Mouse (Mus musculus) intestine, embryonic 14.5 days (tissue): ENCODE results near the gene Rgs6. TPM values are rescaled to one million over a fixed set of nuclear protein-coding genes. Genes with fewer than 3 reads are reported as not detected.

Source experiments
- ATAC-seq: fragments of 200-750 bp; cut with Nextera tagmentation; replicated peaks from 2 replicates; pipeline ENCODE4 v1.8.0; 2017; ENCODE audit warnings: low read depth, moderate number of reproducible peaks, moderate TSS enrichment, moderate library complexity; ENCODE audit not compliant: low FRiP score, low TSS enrichment
- DNase-seq: peaks from one replicate; pipeline ENCODE4 v3.0.0-alpha.2; 2018; ENCODE audit warnings: low spot score
- H3K27ac ChIP-seq: fragments of 300-500 bp; sonication (generic); 2 replicates; pipeline ENCODE4 v1.5.1; 2014; ENCODE audit warnings: low read depth, mild to moderate bottlenecking, control low read depth
- H3K27me3 ChIP-seq: fragments of 300-500 bp; sonication (generic); replicated peaks from 2 replicates; pipeline ENCODE4 v1.6.1; 2014; ENCODE audit warnings: low read length, control low read depth; ENCODE audit not compliant: control insufficient read depth, insufficient read depth
- H3K36me3 ChIP-seq: fragments of 300-500 bp; sonication (generic); 2 replicates; pipeline ENCODE4 v1.6.1; 2014; ENCODE audit warnings: low read length, control low read depth; ENCODE audit not compliant: control insufficient read depth, insufficient read depth
- H3K4me1 ChIP-seq: fragments of 300-500 bp; sonication (generic); replicated peaks from 2 replicates; pipeline ENCODE4 v1.6.1; 2014; ENCODE audit warnings: low read length, control low read depth, mixed read lengths; ENCODE audit not compliant: control insufficient read depth, insufficient read depth
- H3K4me2 ChIP-seq: fragments of 300-500 bp; sonication (generic); 2 replicates; pipeline ENCODE4 v1.6.1; 2014; ENCODE audit warnings: low read length
- H3K4me3 ChIP-seq: fragments of 300-500 bp; sonication (generic); 2 replicates; pipeline ENCODE4 v1.5.1; 2014; ENCODE audit warnings: low read depth, low read length, control low read depth, mixed read lengths
- H3K9ac ChIP-seq: fragments of 300-500 bp; sonication (generic); 2 replicates; pipeline ENCODE4 v1.6.1; 2014; ENCODE audit warnings: mild to moderate bottlenecking, low read length
- H3K9me3 ChIP-seq: fragments of 300-500 bp; sonication (generic); 2 replicates; pipeline ENCODE4 v1.6.1; 2016; ENCODE audit warnings: low read length, control low read depth; ENCODE audit not compliant: control insufficient read depth
- WGBS: fragments of 180-500 bp; shearing (Covaris S2); extraction: QIAGEN DNeasy Blood & Tissue Kit; methylation state at CpG from one replicate; pipeline ENCODE4 v1.1.7; 2014; 5-methylcytosine and 5-hydroxymethylcytosine counted together
- polyA plus RNA-seq: library from polyadenylated mRNA; unstranded; fragments of >200 nt; fragmentation: Nextera tagmentation; extraction: Ambion mirVana; gene quantifications from 2 replicates; pipeline ENCODE4 v1.2.1, GENCODE M21; 2014

The Rgs6 gene
- polyA plus RNA-seq, 1 experiment from 2014 or later, result 1.9 TPM

- no peak for DNase-seq
- 74% methylated on average over 2 of the region's 2 CpGs for WGBS
Measured at GRCm38 (mm10) chr12:82751846-82752245, 163.8 kb downstream of the Rgs6 start.

GRCm38 (mm10) chr12:82754501-82754900 is 166.4 kb downstream of the Rgs6 start:
- Histone ChIP-seq H3K4me2 (no peak overlapping the region), H3K27ac (no peak overlapping the region), H3K9me3 (no peaks in the 10 kb centered on the region), H3K4me3 (no peak overlapping the region), H3K4me1 (0 out of 2 replicates have a peak, but pooled peaks cover 3% of the 10 kb centered on the region), H3K27me3 (no peaks in the 10 kb centered on the region), H3K36me3 (no peaks in the 10 kb centered on the region), H3K9ac (no peak overlapping the region)
- ATAC-seq (no peak), DNase-seq (no peak)
- WGBS, result 26% methylated on average over 3 of the region's 3 CpGs

More at GRCm38 (mm10) chr12:82751846-82752245, 163.8 kb downstream of the Rgs6 start:
- H3K9ac ChIP-seq, result no peak overlapping the region
- no peak overlapping the region for H3K4me2 ChIP-seq
- no peaks in the 10 kb centered on the region for H3K27me3 ChIP-seq
- ATAC-seq, result no peak
- no peaks in the 10 kb centered on the region for H3K36me3 ChIP-seq
- H3K4me1 ChIP-seq, result 0 out of 2 replicates have a peak, but pooled peaks cover 1% of the 10 kb centered on the region
- H3K4me3 ChIP-seq, result no peak overlapping the region
- H3K27ac ChIP-seq, result no peak overlapping the region
- no peaks in the 10 kb centered on the region for H3K9me3 ChIP-seq

- Histone ChIP-seq H3K36me3 (no peaks in the 10 kb centered on the region), H3K27ac (no peak overlapping the region), H3K27me3 (no peaks in the 10 kb centered on the region), H3K4me3 (no peak overlapping the region), H3K4me2 (no peak overlapping the region), H3K4me1 (0 out of 2 replicates have a peak, but pooled peaks cover 3% of the 10 kb centered on the region), H3K9ac (no peak overlapping the region), H3K9me3 (no peaks in the 10 kb centered on the region)
- DNase-seq, result no peak
- no peak for ATAC-seq
- WGBS, result 45% methylated on average over 6 of the region's 6 CpGs
Measured at GRCm38 (mm10) chr12:82756756-82757155, 168.7 kb downstream of the Rgs6 start.

- 0 out of 2 replicates have a peak, but pooled peaks cover 3% of the 10 kb centered on the region for H3K4me1 ChIP-seq
- ATAC-seq (no peak), DNase-seq (no peak)
- H3K36me3 ChIP-seq, result no peaks in the 10 kb centered on the region
- H3K27me3 ChIP-seq, result no peaks in the 10 kb centered on the region
- H3K4me2 ChIP-seq, result no peak overlapping the region
- no peak overlapping the region for H3K27ac ChIP-seq
- no peaks in the 10 kb centered on the region for H3K9me3 ChIP-seq
- H3K4me3 ChIP-seq, result no peak overlapping the region
- WGBS, result 32% methylated on average over 1 of the region's 1 CpGs
- H3K9ac ChIP-seq, result no peak overlapping the region
Measured at GRCm38 (mm10) chr12:82757367-82757766, 169.3 kb downstream of the Rgs6 start.

GRCm38 (mm10) chr12:82762046-82762445 is 174.0 kb downstream of the Rgs6 start:
- H3K27ac ChIP-seq, result no peak overlapping the region

GRCm38 (mm10) chr12:82768726-82769125 is 180.6 kb downstream of the Rgs6 start:
- ATAC-seq, result no peak
- DNase-seq, result no peak
- WGBS, result 91% methylated on average over 3 of the region's 3 CpGs

More at GRCm38 (mm10) chr12:82762046-82762445, 174.0 kb downstream of the Rgs6 start:
- no peaks in the 10 kb centered on the region for H3K9me3 ChIP-seq
- no peak overlapping the region for H3K4me2 ChIP-seq
- no peaks in the 10 kb centered on the region for H3K36me3 ChIP-seq
- no peaks in the 10 kb centered on the region for H3K27me3 ChIP-seq
- no peak overlapping the region for H3K4me3 ChIP-seq
- no peaks in the 10 kb centered on the region for H3K4me1 ChIP-seq
- no peak for ATAC-seq
- 94% methylated on average over 2 of the region's 2 CpGs for WGBS
- DNase-seq, result no peak
- no peak overlapping the region for H3K9ac ChIP-seq

GRCm38 (mm10) chr12:82772215-82772614 is 184.1 kb downstream of the Rgs6 start:
- WGBS, result 92% methylated on average over 2 of the region's 2 CpGs
- Histone ChIP-seq H3K4me1 (no peaks in the 10 kb centered on the region), H3K27ac (no peak overlapping the region), H3K4me2 (no peak overlapping the region), H3K9ac (no peak overlapping the region), H3K36me3 (no peaks in the 10 kb centered on the region), H3K4me3 (no peak overlapping the region), H3K9me3 (no peaks in the 10 kb centered on the region), H3K27me3 (no peaks in the 10 kb centered on the region)
- no peak for ATAC-seq
- no peak for DNase-seq

More at GRCm38 (mm10) chr12:82768726-82769125, 180.6 kb downstream of the Rgs6 start:
- H3K4me2 ChIP-seq, result no peak overlapping the region
- no peaks in the 10 kb centered on the region for H3K36me3 ChIP-seq
- no peak overlapping the region for H3K27ac ChIP-seq
- no peaks in the 10 kb centered on the region for H3K4me1 ChIP-seq
- H3K4me3 ChIP-seq, result no peak overlapping the region
- no peak overlapping the region for H3K9ac ChIP-seq
- H3K9me3 ChIP-seq, result no peaks in the 10 kb centered on the region
- no peaks in the 10 kb centered on the region for H3K27me3 ChIP-seq

- Histone ChIP-seq H3K4me2 (no peak overlapping the region), H3K4me1 (no peaks in the 10 kb centered on the region), H3K9ac (no peak overlapping the region), H3K9me3 (no peaks in the 10 kb centered on the region), H3K27ac (no peak overlapping the region), H3K36me3 (no peaks in the 10 kb centered on the region), H3K4me3 (no peak overlapping the region), H3K27me3 (no peaks in the 10 kb centered on the region)
- ATAC-seq (no peak), DNase-seq (no peak)
- WGBS, result 89% methylated on average over 7 of the region's 7 CpGs
Measured at GRCm38 (mm10) chr12:82774576-82774975, 186.5 kb downstream of the Rgs6 start.

GRCm38 (mm10) chr12:82776686-82777085 is 188.6 kb downstream of the Rgs6 start:
- H3K4me3 ChIP-seq, result no peak overlapping the region
- H3K4me2 ChIP-seq, result no peak overlapping the region
- H3K27me3 ChIP-seq, result no peaks in the 10 kb centered on the region
- no peak overlapping the region for H3K9ac ChIP-seq
- DNase-seq, result no peak
- no peaks in the 10 kb centered on the region for H3K4me1 ChIP-seq
- H3K27ac ChIP-seq, result no peak overlapping the region
- no peaks in the 10 kb centered on the region for H3K36me3 ChIP-seq
- H3K9me3 ChIP-seq, result no peaks in the 10 kb centered on the region
- no peak for ATAC-seq
- 84% methylated on average over 4 of the region's 4 CpGs for WGBS
